Mouse (Mus musculus) liver, adult 2 months (tissue): ENCODE measurements around the gene Trank1.

Experiments
- CTCF ChIP-seq: fragments of 200-500 bp; IDR thresholded peaks from 2 replicates; pipeline ENCODE4 v1.5.1; 2011; ENCODE audit warnings: low read depth, low read length, control low read depth
- POLR2A ChIP-seq: fragments of 200-500 bp; IDR thresholded peaks from 2 replicates; pipeline ENCODE4 v1.6.1; 2011; ENCODE audit warnings: low read length, control low read depth; ENCODE audit not compliant: insufficient read depth; ENCODE audit errors: extremely low read depth

- TF ChIP-seq CTCF (no peak), POLR2A (no peak)
Observed at GRCm38 (mm10) chr9:111403159-111403558, 91.6 kb downstream of the Trank1 start.
